In the genomic region with DNA sequence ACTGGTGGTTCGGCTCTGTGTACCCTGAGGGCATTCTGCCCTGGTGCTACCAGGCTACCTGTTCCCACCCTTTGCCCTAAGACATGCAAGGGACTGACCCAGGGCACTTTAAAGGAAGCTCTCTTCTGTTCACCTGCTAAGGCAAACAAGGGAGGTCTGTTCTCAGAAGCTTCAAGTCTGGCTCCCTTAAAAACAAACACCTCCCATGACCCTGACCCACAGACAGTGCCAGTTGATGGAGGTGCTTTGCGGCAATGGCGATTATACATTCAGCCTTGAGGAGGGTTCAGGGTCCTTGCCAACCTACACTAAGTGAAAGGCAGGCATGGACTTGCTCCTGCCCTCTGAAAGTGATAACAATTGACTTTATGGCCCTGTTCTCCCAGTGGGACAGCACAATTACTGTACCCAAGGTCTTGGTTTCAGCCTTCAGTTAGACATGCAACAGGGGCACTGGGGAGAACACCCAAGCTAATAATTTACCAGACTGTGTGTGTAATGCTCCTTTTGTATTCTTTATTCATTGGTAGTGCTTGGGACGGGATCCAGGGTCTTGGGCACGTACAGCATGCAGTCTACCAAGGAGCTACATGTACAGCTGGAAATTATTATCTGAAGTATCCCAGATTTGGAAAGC, we compare ENCODE assay signal across 27 mouse cellular contexts. TPM values are rescaled to one million over a fixed set of nuclear protein-coding genes. Genes with fewer than 3 reads are reported as not detected.
DNase-seq lines count a peak whose midpoint lies in the region; ATAC-seq and TF ChIP-seq lines count a peak whose summit lies in the region.
"Had no signal": no experiment of that assay in that cellular context is flagged by ENCODE, and none has a peak within 500 bp of the region (broad histone marks: within the 10 kb centered on the region; RNA-seq: fewer than 3 reads in every experiment).

No protein-coding gene starts in this region.

- H3K4me3 ChIP-seq in liver, adult 2 months (ENCODE audit: insufficient read depth, low read depth, low read length), result no peak overlapping the region
- no peak overlapping the region for H3K4me3 ChIP-seq in kidney, embryonic 16.5 days (ENCODE audit: low read length)
- no peak overlapping the region for H3K4me3 ChIP-seq in liver, embryonic 15.5 days (replicated peaks)
- H3K4me3 ChIP-seq in stomach, postnatal 0 days (ENCODE audit: low read depth, low read length), result no peak overlapping the region
- H3K4me3 ChIP-seq in forebrain, embryonic 16.5 days (replicated peaks; ENCODE audit: low read length), result no peak overlapping the region
- H3K4me3 ChIP-seq: embryonic facial prominence, embryonic 15.5 days; forebrain, embryonic 10.5 days; midbrain, embryonic 13.5 days; myocyte; neural tube, embryonic 15.5 days had no signal

- H3K9ac ChIP-seq in liver, adult 2 months (ENCODE audit: low read depth, low read length), result peak overlapping the region; percentile 58
- no peak overlapping the region for H3K9ac ChIP-seq in kidney, embryonic 16.5 days (replicated peaks; ENCODE audit: low read length)
- H3K9ac ChIP-seq in liver, embryonic 15.5 days, result no peak overlapping the region
- no peak overlapping the region for H3K9ac ChIP-seq in stomach, postnatal 0 days (ENCODE audit: low read length)
- no peak overlapping the region for H3K9ac ChIP-seq in forebrain, embryonic 16.5 days (replicated peaks; ENCODE audit: low read depth, low read length)
- H3K9ac ChIP-seq: embryonic facial prominence, embryonic 15.5 days; hindbrain, embryonic 14.5 days; lung, embryonic 14.5 days; midbrain, embryonic 13.5 days; neural tube, embryonic 15.5 days had no signal

- H3K4me2 ChIP-seq in kidney, embryonic 16.5 days (replicated peaks; ENCODE audit: low read depth, low read length), result no peak overlapping the region
- H3K4me2 ChIP-seq in liver, embryonic 15.5 days, result no peak overlapping the region; the same call in 1 of the 2 replicates
- no peak overlapping the region for H3K4me2 ChIP-seq in stomach, postnatal 0 days (replicated peaks; ENCODE audit: low read depth)
- H3K4me2 ChIP-seq in forebrain, embryonic 16.5 days (ENCODE audit: low read length), result no peak overlapping the region
- H3K4me2 ChIP-seq: embryonic facial prominence, embryonic 15.5 days; heart, embryonic 11.5 days; hindbrain, embryonic 14.5 days; lung, embryonic 14.5 days; midbrain, embryonic 13.5 days; neural tube, embryonic 15.5 days had no signal

- no peak for TF ChIP-seq EP300 in stomach, postnatal 0 days (optimal IDR thresholded peaks at IDR 0.05)

- H3K79me2 ChIP-seq in liver, adult 2 months (ENCODE audit: control insufficient read depth, insufficient read depth, low read length), result no peaks in the 10 kb centered on the region; the same call in 1 of the 2 replicates

- peak; percentile 96 for DNase-seq in liver, adult 2 months (ENCODE audit: extremely low read depth, low read depth, low spot score)
- no peak for DNase-seq in liver
- DNase-seq in stomach, postnatal 0 days (ENCODE audit: low spot score), result no peak
- DNase-seq in adrenal gland, adult 18-20 months (ENCODE audit: low spot score in 2 of 2), result no peak
- DNase-seq in cerebellum, adult 11 months, result no peak
- DNase-seq: adrenal gland, postnatal 36 days; cerebellum, adult 9-10 months; gastrocnemius, postnatal 36 days; heart, postnatal 14 days; layer of hippocampus, postnatal 36 days; left cerebral cortex, postnatal 4 days; lung, embryonic 14.5 days; right cerebral cortex, postnatal 25 days; thymus, adult 2 months had no signal

- H3K27me3 ChIP-seq in liver, adult 2 months (ENCODE audit: control insufficient read depth, insufficient read depth, low read length), result no peaks in the 10 kb centered on the region
- no peaks in the 10 kb centered on the region for H3K27me3 ChIP-seq in kidney, embryonic 16.5 days (ENCODE audit: insufficient read depth, low read length)
- no peaks in the 10 kb centered on the region; the same call in 1 of the 2 replicates for H3K27me3 ChIP-seq in liver, embryonic 15.5 days
- H3K27me3 ChIP-seq in stomach, postnatal 0 days (ENCODE audit: control insufficient read depth, insufficient read depth, low read length), result no peaks in the 10 kb centered on the region
- H3K27me3 ChIP-seq in forebrain, embryonic 16.5 days (replicated peaks; ENCODE audit: control insufficient read depth, insufficient read depth, low read length), result no peaks in the 10 kb centered on the region

- peaks cover 40% of the 10 kb centered on the region for H3K4me1 ChIP-seq in liver, adult 2 months (ENCODE audit: control insufficient read depth, insufficient read depth, low read length)
- H3K4me1 ChIP-seq in kidney, embryonic 16.5 days (ENCODE audit: insufficient read depth, low read length), result 0 out of 2 replicates have a peak, but pooled peaks cover 3% of the 10 kb centered on the region
- peaks cover 19% of the 10 kb centered on the region for H3K4me1 ChIP-seq in liver, embryonic 15.5 days (replicated peaks)
- H3K4me1 ChIP-seq in stomach, postnatal 0 days (replicated peaks; ENCODE audit: control insufficient read depth, insufficient read depth), result 0 out of 2 replicates have a peak, but pooled peaks cover 6% of the 10 kb centered on the region
- peaks cover 5% of the 10 kb centered on the region for H3K4me1 ChIP-seq in forebrain, embryonic 16.5 days (replicated peaks; ENCODE audit: control insufficient read depth, insufficient read depth, low read length)

- peak overlapping the region; percentile 95 for H3K27ac ChIP-seq in liver, adult 2 months (replicated peaks; ENCODE audit: insufficient read depth, low read depth, low read length)
- peak overlapping the region; percentile 73 for H3K27ac ChIP-seq in kidney, embryonic 16.5 days (ENCODE audit: low read length)
- peak overlapping the region; percentile 68 for H3K27ac ChIP-seq in liver, embryonic 15.5 days (replicated peaks)
- H3K27ac ChIP-seq in stomach, postnatal 0 days (replicated peaks), result peak overlapping the region; percentile 53
- H3K27ac ChIP-seq in forebrain, embryonic 16.5 days (ENCODE audit: low read length), result no peak overlapping the region
- H3K27ac ChIP-seq: embryonic facial prominence, embryonic 15.5 days; forebrain, embryonic 10.5 days; hindbrain, embryonic 14.5 days; midbrain, embryonic 13.5 days; neural tube, embryonic 15.5 days had no signal

- WGBS in liver, adult 2 months, result 23% methylated on average over 5 of the region's 5 CpGs
- 54% methylated on average over 5 of the region's 5 CpGs for WGBS in kidney, embryonic 16.5 days
- WGBS in liver, embryonic 15.5 days (ENCODE audit: insufficient replicate concordance), result 65% methylated on average over 5 of the region's 5 CpGs
- WGBS in stomach, postnatal 0 days, result 42% methylated on average over 5 of the region's 5 CpGs
- 77% methylated on average over 5 of the region's 5 CpGs for WGBS in forebrain, embryonic 16.5 days

- H3K36me3 ChIP-seq in liver, adult 2 months (ENCODE audit: control insufficient read depth, insufficient read depth, low read length), result peaks cover 8% of the 10 kb centered on the region; the same call in 1 of the 2 replicates
- no peaks in the 10 kb centered on the region for H3K36me3 ChIP-seq in kidney, embryonic 16.5 days (ENCODE audit: insufficient read depth, low read length)
- no peaks in the 10 kb centered on the region for H3K36me3 ChIP-seq in liver, embryonic 15.5 days (replicated peaks)
- H3K36me3 ChIP-seq in stomach, postnatal 0 days (ENCODE audit: control insufficient read depth, insufficient read depth, low read length), result no peaks in the 10 kb centered on the region
- no peaks in the 10 kb centered on the region for H3K36me3 ChIP-seq in forebrain, embryonic 16.5 days (ENCODE audit: control insufficient read depth, insufficient read depth)
- H3K36me3 ChIP-seq: embryonic facial prominence, embryonic 15.5 days; forebrain, embryonic 10.5 days; midbrain, embryonic 13.5 days; neural tube, embryonic 15.5 days had no signal

- no peak for TF ChIP-seq POLR2A in liver, adult 2 months (IDR thresholded peaks at IDR 0.05; ENCODE audit: extremely low read depth, insufficient read depth, low read length)

- ATAC-seq in kidney, embryonic 16.5 days (ENCODE audit: low FRiP score, low TSS enrichment), result peak; percentile 60
- peak; percentile 46; the same call in 1 of the 2 replicates for ATAC-seq in liver, embryonic 15.5 days (ENCODE audit: insufficient read depth)
- peak; percentile 63 for ATAC-seq in stomach, postnatal 0 days (ENCODE audit: low FRiP score, low TSS enrichment)
- ATAC-seq in forebrain, embryonic 16.5 days, result no peak
- ATAC-seq: activated CD4-positive, CD25-positive, alpha-beta regulatory T cell, adult 4 months; midbrain, embryonic 13.5 days; Patski had no signal

- no peak for TF ChIP-seq CTCF in liver, adult 2 months (IDR thresholded peaks at IDR 0.05; ENCODE audit: low read depth, low read length)
- no peak for TF ChIP-seq CTCF in stomach, postnatal 0 days (IDR thresholded peaks at IDR 0.05; ENCODE audit: low read depth)

- no peaks in the 10 kb centered on the region for H3K9me3 ChIP-seq in kidney, embryonic 16.5 days (ENCODE audit: low read length)
- no peaks in the 10 kb centered on the region for H3K9me3 ChIP-seq in liver, embryonic 15.5 days (replicated peaks)
- no peaks in the 10 kb centered on the region for H3K9me3 ChIP-seq in stomach, postnatal 0 days (ENCODE audit: control insufficient read depth, low read length)
- H3K9me3 ChIP-seq in forebrain, embryonic 16.5 days (ENCODE audit: control insufficient read depth, low read length), result no peaks in the 10 kb centered on the region
- H3K9me3 ChIP-seq: embryonic facial prominence, embryonic 15.5 days; forebrain, embryonic 10.5 days; midbrain, embryonic 13.5 days; neural tube, embryonic 15.5 days had no signal

RNA-seq across cellular contexts. Expression of gene Nlrp6, which starts 7.7 kb away (rescaled TPM):
- total RNA-seq in liver, adult 2 months (2014; rRNA removed), result 28.9 and 33.4 TPM in 2 replicates
- 72.9 and 119 TPM in 2 replicates for polyA plus RNA-seq in liver, adult 2 months (2012; rRNA removed)
- 1.9 and 2.2 TPM in 2 replicates for polyA plus RNA-seq in kidney, embryonic 16.5 days (2015; fragmentation: Nextera tagmentation; extraction: Ambion mirVana)
- polyA plus RNA-seq in liver, embryonic 15.5 days (2015; fragmentation: Nextera tagmentation; extraction: Ambion mirVana), result 4.8 and 7.0 TPM in 2 replicates
- 1.6 and 1.7 TPM in 2 replicates for polyA plus RNA-seq in stomach, postnatal 0 days (2015; fragmentation: Nextera tagmentation; extraction: Ambion mirVana)
- 0.68 and 0.71 TPM in 2 replicates for polyA plus RNA-seq in forebrain, embryonic 16.5 days (2015; fragmentation: Nextera tagmentation; extraction: Ambion mirVana)
- total RNA-seq in adrenal gland, adult 18-20 months (2021), result 1 to 10 TPM in 1 of 2 experiments, under 1 TPM in 1; 0.96 to 1.5 TPM
- total RNA-seq: gastrocnemius, postnatal 36 days; heart, postnatal 14 days; megakaryocyte progenitor cell, adult 5-6 weeks had no signal
- polyA plus RNA-seq: activated CD4-positive, CD25-positive, alpha-beta regulatory T cell, adult 4 months; heart, embryonic 11.5 days; Patski had no signal

RNA-seq across cellular contexts. Expression of gene Cox8b, which starts 12.7 kb away (rescaled TPM):
- total RNA-seq in liver, adult 2 months (2014; rRNA removed), result 0.55 and 0.81 TPM in 2 replicates
- polyA plus RNA-seq in liver, adult 2 months (2012; rRNA removed), result not detected in 2 replicates
- polyA plus RNA-seq in kidney, embryonic 16.5 days (2015; fragmentation: Nextera tagmentation; extraction: Ambion mirVana), result 1.4 and 2.6 TPM in 2 replicates
- 2.5 and 3.6 TPM in 2 replicates for polyA plus RNA-seq in liver, embryonic 15.5 days (2015; fragmentation: Nextera tagmentation; extraction: Ambion mirVana)
- polyA plus RNA-seq in stomach, postnatal 0 days (2015; fragmentation: Nextera tagmentation; extraction: Ambion mirVana), result 1.3 and 2.6 TPM in 2 replicates
- polyA plus RNA-seq in forebrain, embryonic 16.5 days (2015; fragmentation: Nextera tagmentation; extraction: Ambion mirVana), result not detected in 2 replicates
- 1,000 to 10,000 TPM; 1,018 to 1,993 TPM for total RNA-seq in adrenal gland, adult 18-20 months (2021)
- total RNA-seq: left cerebral cortex, postnatal 4 days; megakaryocyte progenitor cell, adult 5-6 weeks had no signal
- polyA plus RNA-seq: activated CD4-positive, CD25-positive, alpha-beta regulatory T cell, adult 4 months; forebrain, embryonic 10.5 days; hindbrain, embryonic 14.5 days; lung, embryonic 14.5 days; midbrain, embryonic 13.5 days; Patski had no signal

RNA-seq across cellular contexts. Expression of gene Pgghg, which starts 28.2 kb away (rescaled TPM):
- total RNA-seq in liver, adult 2 months (2014; rRNA removed), result 16.6 and 19.1 TPM in 2 replicates
- polyA plus RNA-seq in liver, adult 2 months (2012; rRNA removed), result 41.3 and 43.3 TPM in 2 replicates
- polyA plus RNA-seq in kidney, embryonic 16.5 days (2015; fragmentation: Nextera tagmentation; extraction: Ambion mirVana), result 25.3 and 26.6 TPM in 2 replicates
- polyA plus RNA-seq in liver, embryonic 15.5 days (2015; fragmentation: Nextera tagmentation; extraction: Ambion mirVana), result 6.0 and 6.6 TPM in 2 replicates
- polyA plus RNA-seq in stomach, postnatal 0 days (2015; fragmentation: Nextera tagmentation; extraction: Ambion mirVana), result 10.1 and 12.3 TPM in 2 replicates
- polyA plus RNA-seq in forebrain, embryonic 16.5 days (2015; fragmentation: Nextera tagmentation; extraction: Ambion mirVana), result 8.9 and 10.1 TPM in 2 replicates
- 10 to 100 TPM; 30.4 to 32.3 TPM for total RNA-seq in adrenal gland, adult 18-20 months (2021)

RNA-seq across cellular contexts. Expression of gene Sirt3, which starts 30.9 kb away (rescaled TPM):
- total RNA-seq in liver, adult 2 months (2014; rRNA removed), result 134 and 150 TPM in 2 replicates
- polyA plus RNA-seq in liver, adult 2 months (2012; rRNA removed), result 155 TPM in 2 replicates
- 41.5 and 42.6 TPM in 2 replicates for polyA plus RNA-seq in kidney, embryonic 16.5 days (2015; fragmentation: Nextera tagmentation; extraction: Ambion mirVana)
- polyA plus RNA-seq in liver, embryonic 15.5 days (2015; fragmentation: Nextera tagmentation; extraction: Ambion mirVana), result 20.0 and 21.5 TPM in 2 replicates
- 17.9 and 19.0 TPM in 2 replicates for polyA plus RNA-seq in stomach, postnatal 0 days (2015; fragmentation: Nextera tagmentation; extraction: Ambion mirVana)
- 29.5 and 38.5 TPM in 2 replicates for polyA plus RNA-seq in forebrain, embryonic 16.5 days (2015; fragmentation: Nextera tagmentation; extraction: Ambion mirVana)
- 10 to 100 TPM; 28.6 to 45.7 TPM for total RNA-seq in adrenal gland, adult 18-20 months (2021)

RNA-seq across cellular contexts. Expression of gene Psmd13, which starts 31.2 kb away (rescaled TPM):
- total RNA-seq in liver, adult 2 months (2014; rRNA removed), result 83.6 and 102 TPM in 2 replicates
- 51.1 and 58.2 TPM in 2 replicates for polyA plus RNA-seq in liver, adult 2 months (2012; rRNA removed)
- 242 and 246 TPM in 2 replicates for polyA plus RNA-seq in kidney, embryonic 16.5 days (2015; fragmentation: Nextera tagmentation; extraction: Ambion mirVana)
- 133 TPM in 2 replicates for polyA plus RNA-seq in liver, embryonic 15.5 days (2015; fragmentation: Nextera tagmentation; extraction: Ambion mirVana)
- polyA plus RNA-seq in stomach, postnatal 0 days (2015; fragmentation: Nextera tagmentation; extraction: Ambion mirVana), result 160 and 166 TPM in 2 replicates
- polyA plus RNA-seq in forebrain, embryonic 16.5 days (2015; fragmentation: Nextera tagmentation; extraction: Ambion mirVana), result 272 and 303 TPM in 2 replicates
- 100 to 1,000 TPM; 100 to 116 TPM for total RNA-seq in adrenal gland, adult 18-20 months (2021)
